Mouse (Mus musculus): Measurements from ENCODE around the gene Prss32.
A peak's percentile ranks its signal among the peaks of the same experiment; 100 is the strongest.

Prss32 gene

GRCm38 (mm10) chr17:23843812-23844273 is at the start of gene Prss32, which contains the start of gene Prss41:
Prss32 (plus strand) TSS chr17:23843855.
Prss41 (minus strand) TSS chr17:23844172.
- peak; percentile 66 to 67 for DNase-seq (ENCODE audit: low read depth in 2 of 2, low spot score in 2 of 2)

GRCm38 (mm10) chr17:23795323-23795722 is 48.3 kb upstream of the Prss32 start:
- DNase-seq (ENCODE audit: low read depth in 2 of 2, low spot score in 2 of 2): no peak

GRCm38 (mm10) chr17:23797316-23797715 is 46.3 kb upstream of the Prss32 start:
- DNase-seq (ENCODE audit: low read depth in 2 of 2, low spot score in 2 of 2): no peak

- no peak for DNase-seq (ENCODE audit: low read depth in 2 of 2, low spot score in 2 of 2)
Measured at GRCm38 (mm10) chr17:23801627-23802026, 42.0 kb upstream of the Prss32 start.

GRCm38 (mm10) chr17:23802746-23803365 is 40.8 kb upstream of the Prss32 start:
- DNase-seq (ENCODE audit: low read depth in 2 of 2, low spot score in 2 of 2): peak; percentile 94 to 95

GRCm38 (mm10) chr17:23803366-23804041 is 40.2 kb upstream of the Prss32 start:
- DNase-seq (ENCODE audit: low read depth in 2 of 2, low spot score in 2 of 2): peak in 1 of 2 experiments; percentile 38

- DNase-seq (ENCODE audit: low read depth in 2 of 2, low spot score in 2 of 2): no peak
Measured at GRCm38 (mm10) chr17:23804426-23805085, 39.1 kb upstream of the Prss32 start.

- no peak for DNase-seq (ENCODE audit: low read depth in 2 of 2, low spot score in 2 of 2)
Measured at GRCm38 (mm10) chr17:23806867-23807266, 36.8 kb upstream of the Prss32 start.

- no peak for DNase-seq (ENCODE audit: low read depth in 2 of 2, low spot score in 2 of 2)
Measured at GRCm38 (mm10) chr17:23807918-23808317, 35.7 kb upstream of the Prss32 start.

GRCm38 (mm10) chr17:23815641-23816040 is 28.0 kb upstream of the Prss32 start:
- no peak for DNase-seq (ENCODE audit: low read depth in 2 of 2, low spot score in 2 of 2)

GRCm38 (mm10) chr17:23818579-23818978 is 25.1 kb upstream of the Prss32 start:
- DNase-seq (ENCODE audit: low read depth in 2 of 2, low spot score in 2 of 2): no peak

GRCm38 (mm10) chr17:23819235-23819634 is 24.4 kb upstream of the Prss32 start:
- no peak for DNase-seq (ENCODE audit: low read depth in 2 of 2, low spot score in 2 of 2)

GRCm38 (mm10) chr17:23820731-23821130 is 22.9 kb upstream of the Prss32 start:
- no peak for DNase-seq (ENCODE audit: low read depth in 2 of 2, low spot score in 2 of 2)

GRCm38 (mm10) chr17:23822094-23822493 is 21.6 kb upstream of the Prss32 start:
- DNase-seq (ENCODE audit: low read depth in 2 of 2, low spot score in 2 of 2): no peak

- no peak for DNase-seq (ENCODE audit: low read depth in 2 of 2, low spot score in 2 of 2)
Measured at GRCm38 (mm10) chr17:23823018-23823417, 20.6 kb upstream of the Prss32 start.

- DNase-seq (ENCODE audit: low read depth in 2 of 2, low spot score in 2 of 2): no peak
Measured at GRCm38 (mm10) chr17:23823614-23824013, 20.0 kb upstream of the Prss32 start.

GRCm38 (mm10) chr17:23825591-23825990 is 18.1 kb upstream of the Prss32 start:
- DNase-seq (ENCODE audit: low read depth in 2 of 2, low spot score in 2 of 2): no peak

- DNase-seq (ENCODE audit: low read depth in 2 of 2, low spot score in 2 of 2): peak; percentile 51 to 52
Measured at GRCm38 (mm10) chr17:23828271-23829001, 15.2 kb upstream of the Prss32 start.

GRCm38 (mm10) chr17:23829064-23829619 is 14.5 kb upstream of the Prss32 start, which contains the start of gene Elob:
Elob (minus strand) TSS chr17:23829136.
- DNase-seq (ENCODE audit: low read depth in 2 of 2, low spot score in 2 of 2): peak; percentile 78 to 81

- no peak for DNase-seq (ENCODE audit: low read depth in 2 of 2, low spot score in 2 of 2)
Measured at GRCm38 (mm10) chr17:23831201-23831600, 12.5 kb upstream of the Prss32 start.

- DNase-seq (ENCODE audit: low read depth in 2 of 2, low spot score in 2 of 2): no peak
Measured at GRCm38 (mm10) chr17:23836006-23836575, 7.6 kb upstream of the Prss32 start, which contains the start of gene Prss33. Prss33 (minus strand) TSS chr17:23836056.

Data from CD8-positive naive resting alpha-beta T cell, adult 2 months (primary cell).